Mouse (Mus musculus): ENCODE measurements around the gene Il34. TPM values are rescaled to one million over a fixed set of nuclear protein-coding genes. Genes with fewer than 3 reads are reported as not detected.

Il34 gene
- total RNA-seq (2021): 1 to 10 TPM; 3.9 to 5.1 TPM
- long read RNA-seq, experiment 1, partial matches to known transcripts: 2 of 4 reads
- long read RNA-seq, experiment 1, other reads (novel, unspliced or antisense): 1 of 4 reads
- long read RNA-seq, experiment 2, partial matches to known transcripts: 1 of 3 reads
- long read RNA-seq, experiment 2, other reads (novel, unspliced or antisense): 1 of 3 reads

GRCm38 (mm10) chr8:110805669-110806068, at the start of gene Il34:
Gene Il34 (minus strand): TSS chr8:110805924.
- DNase-seq: no peak

GRCm38 (mm10) chr8:110851186-110851585, 45.5 kb upstream of the Il34 start:
- DNase-seq: no peak

- DNase-seq: no peak
Measured at GRCm38 (mm10) chr8:110847645-110848495, 42.1 kb upstream of the Il34 start.

- DNase-seq: no peak
Measured at GRCm38 (mm10) chr8:110847171-110847549, 41.4 kb upstream of the Il34 start.

GRCm38 (mm10) chr8:110846405-110847170, 40.9 kb upstream of the Il34 start, which contains the start of the genes Cog4 and Sf3b3:
Gene Cog4 (plus strand): TSS chr8:110846600.
Gene Sf3b3 (minus strand): TSS chr8:110846787.
- peak; percentile 88 to 93 for DNase-seq

- no peak for DNase-seq
Measured at GRCm38 (mm10) chr8:110845821-110846404, 40.2 kb upstream of the Il34 start.

GRCm38 (mm10) chr8:110844941-110845340, 39.2 kb upstream of the Il34 start:
- DNase-seq: no peak

GRCm38 (mm10) chr8:110843207-110843606, 37.5 kb upstream of the Il34 start:
- DNase-seq: no peak

- no peak for DNase-seq
Measured at GRCm38 (mm10) chr8:110842012-110842574, 36.4 kb upstream of the Il34 start.

- DNase-seq: no peak
Measured at GRCm38 (mm10) chr8:110831956-110832355, 26.2 kb upstream of the Il34 start.

GRCm38 (mm10) chr8:110828511-110828910, 22.8 kb upstream of the Il34 start:
- no peak for DNase-seq

- no peak for DNase-seq
Measured at GRCm38 (mm10) chr8:110824861-110825260, 19.1 kb upstream of the Il34 start.

- DNase-seq: no peak
Measured at GRCm38 (mm10) chr8:110821960-110822359, 16.2 kb upstream of the Il34 start.

- peak in 1 of 2 experiments; percentile 31 for DNase-seq
Measured at GRCm38 (mm10) chr8:110820257-110820656, 14.5 kb upstream of the Il34 start.

- DNase-seq: no peak
Measured at GRCm38 (mm10) chr8:110818593-110818992, 12.9 kb upstream of the Il34 start.

- DNase-seq: no peak
Measured at GRCm38 (mm10) chr8:110816990-110817389, 11.3 kb upstream of the Il34 start.

GRCm38 (mm10) chr8:110815308-110815707, 9.6 kb upstream of the Il34 start:
- no peak for DNase-seq

- no peak for DNase-seq
Measured at GRCm38 (mm10) chr8:110813081-110813812, 7.5 kb upstream of the Il34 start.

- no peak for DNase-seq
Measured at GRCm38 (mm10) chr8:110812349-110813080, 6.8 kb upstream of the Il34 start.

GRCm38 (mm10) chr8:110811793-110812192, 6.1 kb upstream of the Il34 start:
- DNase-seq: no peak

GRCm38 (mm10) chr8:110811116-110811515, 5.4 kb upstream of the Il34 start:
- DNase-seq: no peak

Measured in heart, adult 18-20 months (tissue).